Mouse (Mus musculus): ENCODE results near the gene Gm4756.
A peak's percentile ranks its signal among the peaks of the same experiment; 100 is the strongest.

Gm4756 gene

DNA sequence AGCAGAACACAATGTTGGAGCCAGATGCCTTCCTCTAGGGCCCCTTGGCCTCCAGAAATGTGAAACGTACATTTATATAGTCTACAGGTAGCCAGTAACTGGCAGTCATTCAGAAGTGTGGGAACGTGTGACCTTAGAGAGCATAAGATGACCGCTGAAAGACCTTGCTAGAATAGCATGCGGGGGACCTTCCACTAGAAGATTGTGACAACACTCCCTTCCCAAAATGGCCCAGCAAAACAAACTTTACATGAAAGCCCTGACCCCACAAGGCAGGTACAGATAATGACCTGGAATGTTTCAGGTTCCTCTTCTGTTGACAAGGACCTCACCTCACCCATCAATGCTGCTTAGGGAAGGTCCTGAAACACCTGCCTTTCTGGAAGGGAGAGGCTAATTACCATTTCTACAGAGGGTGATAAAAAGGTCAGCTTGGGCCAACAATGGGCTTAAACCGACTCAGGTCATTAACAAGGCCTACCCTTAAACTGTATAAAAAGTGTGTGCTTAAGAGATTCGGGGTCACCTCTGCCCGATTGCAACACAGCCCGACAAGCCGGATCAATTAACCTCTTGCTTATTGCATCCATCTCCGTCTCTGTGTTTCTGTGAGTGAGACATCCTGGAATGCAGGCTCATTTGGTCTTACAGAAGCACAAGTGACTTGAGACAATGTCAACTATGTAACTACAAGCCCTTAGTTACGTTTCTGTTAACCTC is at the start of gene Gm4756:
TSS of gene Gm4756 (minus strand) at position 51 of the 720 bp plus-strand sequence.
- peak; percentile 63 for DNase-seq

DNA sequence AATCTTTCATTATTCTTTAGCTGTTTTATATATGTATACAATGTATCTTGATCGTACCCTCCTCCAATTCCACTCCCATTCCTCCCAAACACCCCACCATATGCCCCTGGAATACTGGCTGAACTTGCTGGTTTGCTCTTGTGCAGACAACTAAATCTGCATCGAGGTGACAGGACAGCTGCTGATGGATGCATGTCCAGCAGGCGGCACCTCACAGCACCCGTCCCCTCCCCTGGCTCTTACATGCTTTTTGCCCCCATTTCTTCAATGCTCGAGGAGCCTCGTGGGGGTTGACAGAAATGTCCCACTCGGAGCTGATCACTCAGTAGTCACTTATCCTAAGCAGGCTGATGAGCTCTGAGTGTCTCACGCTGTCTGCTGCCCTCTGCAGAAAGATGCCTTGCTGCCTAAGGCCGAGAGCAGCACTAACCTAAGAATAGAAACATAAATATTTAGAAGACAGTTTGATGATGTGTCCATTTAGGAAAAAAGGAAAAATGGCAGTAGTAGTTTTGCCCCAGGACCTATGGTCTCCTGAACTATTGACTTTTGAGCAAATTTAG is 45.5 kb upstream of the Gm4756 start:
- peak; percentile 81 for DNase-seq

DNA sequence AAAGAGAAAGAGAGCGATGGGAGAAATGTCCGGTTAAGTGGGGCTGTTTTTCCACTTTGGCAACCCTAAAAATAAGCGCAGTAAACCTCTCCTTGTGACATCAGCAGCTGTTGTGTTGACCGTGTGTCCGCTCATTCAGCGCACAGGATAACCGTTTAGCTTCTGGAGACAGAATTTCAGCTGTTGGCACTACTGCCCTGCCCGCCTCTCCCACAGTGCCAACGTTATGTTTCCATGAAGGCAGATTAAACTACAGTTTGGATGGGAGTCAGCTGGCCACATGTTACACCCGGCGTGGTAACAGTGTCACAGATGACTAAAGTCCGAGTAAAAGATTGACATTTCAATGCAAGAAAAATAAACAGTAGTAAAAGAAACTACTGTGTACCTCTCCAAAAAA is 45.0 kb upstream of the Gm4756 start:
- peak; percentile 89 for DNase-seq

DNA sequence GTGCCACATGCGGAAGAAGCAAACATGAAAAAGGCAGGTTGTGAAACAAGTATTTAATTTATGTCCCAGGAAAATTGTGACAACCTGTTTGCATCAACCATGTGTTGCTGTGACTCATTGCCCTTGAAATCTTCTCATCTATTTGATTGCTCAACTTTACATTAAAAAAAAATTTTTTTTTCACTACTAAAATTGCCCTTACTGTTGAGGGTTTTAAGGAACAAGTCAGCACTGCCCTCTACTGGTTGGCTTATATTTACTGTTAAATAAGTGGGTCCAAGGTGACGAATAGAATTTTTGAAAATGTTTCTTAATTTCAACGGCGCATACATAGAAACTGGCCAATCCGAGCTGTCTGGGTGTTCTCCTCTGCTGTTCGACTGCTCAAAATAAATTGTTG is 44.4 kb upstream of the Gm4756 start:
- peak; percentile 68 for DNase-seq

DNA sequence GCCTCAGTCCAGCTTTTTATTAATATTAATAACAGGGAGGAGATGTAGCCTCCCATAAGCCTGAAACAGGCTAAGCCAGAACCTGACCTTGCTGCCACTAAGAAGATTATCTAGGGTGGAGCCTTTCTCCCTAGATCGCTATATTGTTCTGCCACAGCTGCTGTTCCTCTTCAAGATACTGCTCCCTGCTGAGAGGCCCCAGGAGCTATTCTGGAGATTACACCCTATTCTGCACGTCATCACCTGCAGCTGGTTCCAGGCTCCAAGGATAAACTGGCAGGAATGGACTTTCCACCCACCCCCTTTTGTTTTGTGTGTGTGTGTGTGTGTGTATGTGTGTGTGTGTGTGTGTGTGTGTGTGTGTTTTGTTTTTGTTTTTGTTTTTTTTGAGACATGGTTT is 38.8 kb upstream of the Gm4756 start:
- peak; percentile 39 for DNase-seq

DNA sequence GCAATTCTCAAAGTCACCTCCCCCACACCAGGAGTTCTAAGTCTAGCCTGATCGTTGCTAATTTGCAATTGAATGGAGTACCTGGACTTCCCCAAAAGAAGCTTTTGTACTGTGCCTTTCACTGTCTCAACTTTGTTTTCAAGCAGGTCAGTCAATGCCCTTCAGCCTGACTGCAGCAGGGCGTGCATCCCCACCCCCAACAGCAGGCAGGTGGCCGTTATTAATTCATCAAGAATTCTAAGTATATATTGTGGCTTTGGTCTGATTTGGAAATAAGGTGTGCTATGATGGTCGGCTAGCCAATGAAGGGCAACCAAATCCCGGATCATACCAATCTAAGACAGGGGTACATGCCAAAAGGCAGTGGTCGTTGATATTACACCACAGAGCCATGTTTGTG is 38.3 kb upstream of the Gm4756 start:
- DNase-seq = peak; percentile 39

DNA sequence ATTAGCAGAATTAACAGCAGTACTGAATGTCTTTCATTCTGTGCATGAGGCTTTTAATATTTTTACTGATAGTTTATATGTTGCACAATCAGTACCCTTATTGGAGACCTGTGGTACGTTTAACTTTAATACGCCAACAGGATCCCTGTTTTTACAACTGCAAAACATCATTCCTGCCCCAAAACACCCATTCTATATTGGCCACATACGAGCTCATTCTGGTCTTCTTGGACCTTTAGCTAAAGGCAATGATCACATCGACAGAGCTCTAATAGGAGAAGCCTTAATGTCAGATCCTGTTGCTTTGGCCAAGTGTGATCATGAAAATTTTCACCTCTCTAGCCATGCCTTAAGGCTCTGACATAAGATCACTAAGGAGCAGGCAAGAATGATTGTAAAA is 37.1 kb upstream of the Gm4756 start:
- peak; percentile 54 for DNase-seq

DNA sequence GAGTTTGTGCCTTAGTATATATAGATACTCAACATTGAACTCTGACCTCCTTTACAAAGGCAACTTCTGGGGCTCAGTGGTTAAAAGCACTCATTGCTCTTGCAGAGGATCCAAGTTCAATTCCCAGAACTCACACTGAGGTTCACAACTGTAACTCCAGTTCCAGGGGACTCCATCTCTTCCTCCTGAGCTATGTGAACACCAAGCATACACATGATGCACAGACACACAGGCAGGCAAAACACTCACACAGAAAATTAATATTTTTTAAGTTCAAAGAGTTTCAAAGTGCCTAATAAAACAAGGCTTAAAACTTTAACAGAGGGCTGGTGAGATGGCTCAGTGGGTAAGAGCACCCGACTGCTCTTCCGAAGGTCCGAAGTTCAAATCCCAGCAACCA is 34.2 kb upstream of the Gm4756 start:
- peak; percentile 56 for DNase-seq

DNA sequence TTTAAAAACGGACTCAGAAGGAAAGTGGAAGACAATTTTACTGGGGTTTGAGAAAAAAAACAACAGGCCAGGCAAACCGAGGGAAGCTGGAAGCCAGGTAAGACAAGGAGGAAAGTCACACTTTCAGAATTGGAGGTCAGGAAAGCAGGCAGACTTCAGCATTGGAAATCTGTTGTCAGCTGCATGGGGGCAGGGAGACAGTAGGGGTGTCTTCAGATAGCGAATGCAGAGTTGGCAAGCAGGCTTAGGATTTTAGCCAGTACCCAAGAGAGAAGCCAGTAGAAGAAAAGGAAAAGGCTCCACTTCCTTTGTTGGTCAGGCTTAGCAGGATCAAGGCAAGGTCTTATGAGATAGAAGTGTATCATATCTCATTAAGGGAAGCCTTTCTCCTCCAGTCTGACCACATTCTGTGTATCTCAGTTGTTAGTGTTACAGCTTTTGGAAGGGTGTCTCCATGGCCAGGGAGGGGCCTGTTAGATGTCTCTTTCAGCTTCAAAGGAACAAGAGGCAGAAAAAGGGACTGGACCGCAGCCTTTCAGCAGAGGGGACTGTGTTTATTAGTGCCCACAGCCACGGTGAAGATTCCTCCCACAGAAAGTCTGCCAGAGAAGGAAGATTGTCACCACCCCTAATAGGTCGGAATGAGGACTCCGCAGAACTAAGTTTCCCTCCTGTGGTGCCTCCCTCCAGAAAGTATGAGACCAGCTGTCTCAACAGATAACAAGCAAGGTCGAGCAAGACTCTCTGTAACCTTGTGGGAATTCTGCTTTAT is 33.2 kb upstream of the Gm4756 start:
- DNase-seq = peak; percentile 89

DNA sequence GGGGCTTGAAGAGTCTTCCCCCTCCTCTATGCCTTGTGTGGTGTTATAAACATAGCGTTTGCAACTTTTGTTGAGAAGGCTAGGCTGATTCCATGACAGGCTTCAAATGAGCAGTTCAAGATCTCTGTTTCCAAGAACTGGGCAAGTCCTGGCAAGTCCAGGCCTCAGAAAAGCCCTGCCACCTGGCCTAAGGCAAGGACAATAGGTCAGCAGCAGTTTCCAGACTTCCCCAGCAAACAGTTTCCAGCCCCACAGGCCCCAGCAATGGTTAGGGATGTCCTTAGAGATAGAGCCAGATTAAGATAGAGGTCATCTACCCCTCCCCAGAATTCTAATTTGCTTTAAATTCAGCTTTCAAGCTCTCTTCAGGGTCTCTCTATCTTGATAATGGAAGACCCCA is 32.5 kb upstream of the Gm4756 start:
- DNase-seq = peak; percentile 57

DNA sequence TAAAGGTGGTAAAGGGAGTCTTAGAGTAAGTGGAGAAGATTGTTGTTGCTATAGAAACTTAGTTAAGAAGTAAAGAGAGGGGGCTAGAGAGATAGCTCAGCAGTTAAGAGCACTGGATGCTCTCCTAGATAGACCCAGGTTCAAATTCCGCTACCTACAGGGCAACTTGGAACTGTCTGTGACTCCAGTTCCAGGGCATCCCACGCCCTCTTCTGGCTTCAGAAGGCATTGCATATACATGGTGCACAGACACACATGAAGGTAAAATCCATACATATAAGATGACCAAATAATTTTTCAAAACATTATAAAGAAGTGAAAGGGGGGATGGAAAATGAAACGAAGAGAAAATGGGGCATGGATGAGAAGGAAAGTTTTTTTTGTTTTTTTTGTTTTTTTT is 30.2 kb upstream of the Gm4756 start:
- DNase-seq = peak; percentile 33

DNA sequence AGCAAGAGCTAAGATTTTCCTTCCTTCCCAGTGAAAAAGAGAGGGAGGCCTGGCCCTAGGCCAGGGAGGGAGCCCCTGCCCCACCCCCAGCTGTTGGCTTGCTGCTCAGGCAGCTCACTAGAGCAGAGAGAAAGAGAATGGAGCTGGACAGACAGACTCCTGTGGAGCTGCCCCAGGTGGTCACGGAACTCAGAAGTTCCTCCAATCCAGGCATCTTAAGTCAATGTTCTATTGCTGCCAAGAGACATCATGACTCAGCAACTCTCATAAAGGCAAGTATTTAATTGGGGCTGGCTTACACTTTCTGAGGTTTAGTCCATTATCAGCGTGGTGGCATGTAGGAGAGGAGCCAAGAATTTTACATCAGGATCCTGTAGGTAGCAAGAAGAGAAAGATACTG is 25.4 kb upstream of the Gm4756 start:
- peak; percentile 82 for DNase-seq

DNA sequence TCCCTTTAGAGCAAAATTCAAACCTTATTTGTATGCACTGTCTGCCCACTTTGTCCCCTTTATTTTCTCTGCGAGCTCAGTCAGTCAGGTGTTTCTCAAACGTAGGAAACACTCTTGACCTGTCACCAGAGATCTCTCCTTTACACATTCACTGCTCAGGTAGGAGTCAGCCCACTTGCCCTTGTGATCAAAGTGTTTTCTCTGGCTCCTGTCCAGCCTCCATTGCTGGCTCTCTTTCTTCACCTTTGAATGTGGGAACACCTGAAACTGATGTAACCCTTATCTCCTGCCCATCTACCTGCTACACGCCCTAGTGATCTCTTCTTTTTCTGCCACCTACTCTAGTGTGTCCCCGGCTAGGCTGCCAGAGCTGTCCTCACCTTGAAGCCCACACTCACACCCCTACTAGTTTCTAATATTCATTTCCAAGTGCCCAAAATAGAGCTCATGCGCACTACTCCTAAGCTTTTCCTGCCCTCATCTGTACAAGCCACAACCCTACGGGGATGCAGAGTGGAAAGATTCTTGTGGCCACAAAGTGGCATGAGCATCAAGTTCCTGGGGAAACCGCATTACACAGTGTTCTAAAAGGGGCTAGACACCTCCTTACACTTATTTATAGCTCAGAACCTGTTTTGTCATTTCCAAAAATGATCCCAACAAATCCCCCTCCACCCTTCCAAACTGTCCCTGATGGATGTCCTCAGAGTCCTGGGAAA is 24.8 kb upstream of the Gm4756 start:
- DNase-seq = peak; percentile 91

DNA sequence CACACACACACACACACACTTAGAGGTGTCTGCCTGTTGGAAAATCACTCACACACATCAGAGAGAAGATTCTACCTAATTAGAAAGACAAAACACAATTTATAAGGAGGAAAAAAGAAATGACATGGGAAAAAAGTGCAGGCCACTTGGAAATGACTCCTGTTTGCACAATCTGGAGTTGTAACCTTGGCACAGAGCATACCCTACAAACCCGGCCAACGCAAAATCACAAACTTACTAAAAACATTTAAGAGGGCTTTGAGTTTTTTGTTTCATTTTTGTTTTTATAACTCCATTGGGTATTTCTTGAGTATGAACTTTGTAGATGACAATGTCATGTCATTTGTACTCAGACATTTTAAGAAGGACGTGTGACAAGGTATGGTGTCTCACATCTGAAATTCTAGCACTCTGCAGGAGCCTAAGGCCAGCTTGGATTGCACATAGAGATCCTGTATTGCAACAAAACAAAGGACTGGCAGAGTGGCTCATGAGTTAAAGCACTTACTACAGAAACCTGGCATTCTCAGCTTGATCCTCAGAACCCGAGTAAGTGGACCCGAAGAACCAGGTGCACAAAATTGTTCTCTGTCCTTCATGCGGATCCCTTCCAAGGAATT is 22.2 kb upstream of the Gm4756 start:
- no peak for DNase-seq

DNA sequence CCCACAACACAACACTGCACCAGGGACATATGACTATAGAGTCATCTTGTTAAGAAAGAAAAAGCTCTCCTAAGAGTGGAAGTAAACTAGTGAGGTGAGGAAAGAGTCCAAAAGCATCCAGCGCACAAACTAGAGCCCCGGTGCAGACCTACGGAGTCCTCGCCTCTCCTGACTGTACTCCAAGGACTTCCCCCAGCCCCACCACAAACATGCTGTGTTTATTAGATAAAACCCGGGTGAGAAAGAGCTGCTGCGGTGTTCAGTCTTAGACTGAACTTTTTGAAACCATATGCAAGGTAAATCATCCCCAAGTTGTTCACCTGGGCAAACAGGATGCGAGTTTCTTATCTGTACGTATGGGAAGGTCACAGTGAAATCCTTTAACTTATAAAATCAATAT is 21.5 kb upstream of the Gm4756 start:
- no peak for DNase-seq

DNA sequence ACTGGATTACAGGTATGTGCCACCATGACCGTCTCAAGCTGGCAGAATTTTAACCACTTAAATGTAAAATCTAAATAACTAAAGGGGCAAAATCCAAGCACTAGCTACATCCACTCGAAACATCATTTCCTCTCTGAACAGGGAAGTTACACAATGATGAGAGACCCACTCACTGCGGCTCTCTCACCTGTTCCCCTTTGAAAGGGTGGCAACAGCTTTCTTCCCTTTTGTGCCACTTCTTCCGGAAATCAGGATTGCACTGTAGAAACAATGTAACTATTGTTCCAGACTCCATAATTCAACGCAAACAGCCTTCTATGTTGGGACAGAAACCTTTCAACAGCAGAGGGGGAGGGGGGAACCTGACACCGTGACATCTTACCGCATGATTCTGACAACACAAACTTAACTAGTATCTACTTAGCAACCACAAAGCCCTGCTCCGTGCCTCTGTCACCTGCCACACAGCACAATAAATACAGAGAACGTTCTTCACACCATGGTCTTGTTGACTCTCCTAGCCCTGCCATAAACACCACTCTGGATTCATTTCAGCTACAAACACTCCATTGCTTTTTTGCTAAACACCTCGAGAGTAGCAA is 18.5 kb upstream of the Gm4756 start:
- peak; percentile 91 for DNase-seq

DNA sequence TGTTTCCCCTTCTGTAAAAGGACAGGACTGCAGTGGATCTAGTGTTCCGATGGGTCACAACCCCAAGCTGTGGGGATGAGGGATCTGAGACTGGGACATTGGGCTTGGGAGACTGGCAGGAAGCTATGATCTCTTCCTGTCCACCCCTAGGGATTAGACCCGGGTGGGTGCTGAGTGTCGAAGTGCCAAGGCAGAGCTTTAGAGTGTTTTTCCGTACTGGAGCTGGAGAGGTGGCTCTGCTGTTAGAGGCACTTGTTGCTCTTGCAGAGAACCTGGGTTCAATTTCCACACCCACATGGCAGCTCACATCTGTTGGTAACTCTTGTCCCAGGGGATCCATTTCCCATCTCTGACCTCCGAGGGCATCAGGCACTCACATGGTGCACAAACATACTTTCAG is 16.6 kb upstream of the Gm4756 start:
- DNase-seq = peak; percentile 91

DNA sequence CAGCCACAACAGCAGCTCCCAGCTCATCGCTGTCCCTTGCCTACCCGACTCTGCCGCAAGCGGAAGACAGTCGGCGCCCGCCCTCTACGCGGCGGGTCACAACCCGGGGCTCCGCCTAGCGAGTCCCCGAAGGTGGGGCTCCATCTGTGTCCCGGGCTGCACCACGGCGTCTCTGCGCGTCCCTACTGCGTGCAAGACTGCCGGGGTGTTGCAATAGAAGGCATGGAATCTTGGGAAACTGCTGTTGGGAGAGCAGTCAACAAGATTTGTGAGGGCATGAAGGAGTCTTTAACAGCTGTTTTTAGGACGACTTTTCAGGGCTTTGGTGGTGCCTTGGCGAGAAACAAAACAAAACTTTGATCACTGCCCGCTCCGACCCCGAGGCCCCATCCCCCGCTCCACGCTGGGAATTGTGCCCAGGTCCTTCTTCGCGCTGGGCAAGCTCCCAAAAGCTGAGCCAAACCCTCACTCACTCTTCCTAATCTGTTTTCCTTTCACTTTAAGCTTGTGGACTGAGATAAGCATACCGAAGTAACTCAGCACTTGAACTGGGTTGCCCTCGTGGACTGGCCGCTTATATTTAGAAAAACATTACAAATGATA is 15.4 kb upstream of the Gm4756 start, which contains the start of gene Dhrs7:
TSS of gene Dhrs7 (minus strand) at position 175 of the 603 bp plus-strand sequence.
- peak; percentile 100 for DNase-seq

DNA sequence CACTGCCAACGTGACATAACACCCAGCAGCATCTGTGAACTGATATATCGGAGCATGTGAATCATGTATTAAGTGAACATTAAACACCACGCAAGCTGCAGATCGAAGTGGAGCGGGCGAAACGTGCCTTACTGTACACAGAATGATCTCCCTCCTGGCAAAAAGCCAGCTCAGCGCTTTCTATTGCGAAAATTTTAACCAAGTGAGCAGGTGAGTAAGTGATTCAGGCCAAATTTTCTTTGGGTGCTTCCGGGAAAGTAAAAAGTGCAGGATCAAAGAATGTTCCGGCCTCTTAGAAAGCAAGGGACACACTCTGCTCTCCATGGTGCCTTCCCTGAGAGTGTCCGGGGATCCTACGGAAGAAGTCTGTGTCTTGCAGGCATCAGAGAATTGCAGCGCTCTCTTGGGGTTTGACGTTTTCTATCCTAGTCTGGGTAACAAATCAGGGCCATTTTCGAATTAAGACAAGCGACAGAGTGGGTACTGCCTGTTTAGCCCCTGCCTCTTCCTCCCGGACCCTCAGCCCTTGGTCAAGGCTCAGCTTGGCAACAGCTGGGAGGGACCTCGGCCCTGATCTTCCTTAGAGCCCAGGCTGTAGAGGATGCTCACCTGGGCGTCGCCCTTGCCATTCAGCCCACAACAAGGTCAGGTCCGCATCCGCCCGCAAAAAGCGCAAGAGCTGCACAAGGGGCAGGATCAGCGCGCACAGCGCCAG is 14.7 kb upstream of the Gm4756 start:
- peak; percentile 91 for DNase-seq

DNA sequence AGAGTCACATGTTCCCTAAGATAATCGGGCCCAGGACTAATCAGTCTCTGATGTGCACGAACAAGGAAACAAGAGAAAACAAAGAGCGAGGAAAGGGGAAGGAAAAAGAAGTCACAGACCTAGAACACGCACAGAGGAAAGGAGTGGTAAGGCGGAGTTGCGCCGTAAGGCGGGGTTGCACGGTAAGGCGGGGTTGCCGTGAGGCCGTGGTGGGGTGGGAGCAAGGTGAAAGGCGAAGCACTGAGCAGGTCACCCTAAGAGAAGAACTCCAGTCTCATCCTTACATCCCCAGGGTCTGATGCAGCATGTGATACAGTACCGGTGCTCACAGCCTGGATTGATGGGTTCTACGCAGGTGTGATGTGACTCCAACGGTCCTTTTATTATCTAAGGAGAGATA is 6.3 kb upstream of the Gm4756 start:
- DNase-seq = peak; percentile 63

DNA sequence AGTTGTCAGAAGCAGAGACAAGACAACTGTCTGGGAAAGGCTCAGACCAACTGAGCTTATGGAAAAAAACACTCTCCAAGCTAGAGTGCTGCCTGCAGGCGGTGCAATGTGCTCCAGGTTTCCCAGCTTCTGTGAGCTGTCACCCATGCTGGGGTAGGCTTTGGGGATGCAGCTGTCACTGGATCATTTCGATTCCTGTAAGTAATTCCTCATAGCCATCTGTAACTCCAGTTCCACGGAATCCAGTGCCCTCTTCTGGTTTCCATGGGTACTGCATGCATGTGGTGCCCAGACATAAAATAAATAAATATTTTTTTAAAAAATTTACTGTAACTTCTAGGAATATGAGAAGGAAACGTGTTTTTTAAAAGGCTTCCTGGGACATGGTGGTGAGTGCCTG is 5.2 kb upstream of the Gm4756 start:
- peak; percentile 88 for DNase-seq

Measured in heart, adult 11 months (tissue).